Mouse (Mus musculus) liver, adult 2 months (tissue): ENCODE data around the gene Kdm4a.

Source experiments
- CTCF ChIP-seq: fragments of 200-500 bp; IDR thresholded peaks from 2 replicates; pipeline ENCODE4 v1.5.1; 2011; ENCODE audit warnings: low read depth, low read length, control low read depth
- POLR2A ChIP-seq: fragments of 200-500 bp; IDR thresholded peaks from 2 replicates; pipeline ENCODE4 v1.6.1; 2011; ENCODE audit warnings: low read length, control low read depth; ENCODE audit not compliant: insufficient read depth; ENCODE audit errors: extremely low read depth

DNA sequence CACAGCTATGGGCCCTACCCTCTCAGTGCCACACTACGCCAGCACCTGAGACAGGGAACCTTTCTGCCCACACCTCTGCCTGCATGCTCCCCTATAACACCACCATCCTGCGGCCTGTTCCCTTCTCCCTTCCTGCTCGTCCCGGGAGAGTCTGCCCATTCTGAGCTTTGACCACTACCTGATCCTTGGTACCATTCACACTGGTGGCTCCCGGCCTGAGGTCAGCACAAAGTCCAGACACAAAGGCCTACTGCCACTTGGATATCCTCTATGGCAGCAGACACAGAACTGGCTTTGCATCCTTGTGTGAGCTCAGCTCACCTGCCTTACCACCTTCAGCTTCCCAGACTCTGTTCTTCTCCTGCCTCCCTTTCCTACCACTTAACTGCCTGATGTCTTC is 38.7 kb upstream of the Kdm4a start:
- TF ChIP-seq CTCF (no peak), POLR2A (no peak)
